Mouse (Mus musculus): Measurements from ENCODE around the gene Lax1. TPM values are rescaled to one million over a fixed set of nuclear protein-coding genes. Genes with fewer than 3 reads are reported as not detected.

Lax1 gene
- total and polyA plus RNA-seq, 3 experiments = 14.2 to 15.6 (median 14.9) TPM

GRCm38 (mm10) chr1:133720342-133720741 lies 30.4 kb upstream of the Lax1 start:
- no peak overlapping the region for H3K4me2 ChIP-seq (ENCODE audit: insufficient read depth, low read depth, poor library complexity, severe bottlenecking)
- no peaks in the 10 kb centered on the region for H3K79me2 ChIP-seq (replicated peaks; ENCODE audit: control insufficient read depth, extremely low read depth, insufficient read depth, poor library complexity, severe bottlenecking)
- DNase-seq (ENCODE audit: extremely low read depth) = no peak
- dilution Hi-C loops (cut with MboI; ENCODE audit: extremely low pct_ligation_motif_present, extremely low pct_unique_long_range_greater_than_20kb, low sequenced_read_pairs) (no loop called here), in situ Hi-C loops (cut with MboI; ENCODE audit: low pct_ligation_motif_present, low pct_unique_long_range_greater_than_20kb, low sequenced_read_pairs) (no loop called here)
- H3K27ac ChIP-seq (ENCODE audit: insufficient read depth, low read depth) = no peak overlapping the region
- no peak overlapping the region for H3K4me3 ChIP-seq (replicated peaks in 1 of 3; ENCODE audit: low read depth in 2 of 3, low read length in 2 of 3, poor library complexity in 1 of 3)
- H3K9ac ChIP-seq (ENCODE audit: insufficient read depth, low read depth) = no peak overlapping the region
- no peaks in the 10 kb centered on the region for H3K4me1 ChIP-seq (ENCODE audit: control insufficient read depth in 1 of 2, insufficient read depth in 2 of 2)
- H3K27me3 ChIP-seq (replicated peaks) = no peaks in the 10 kb centered on the region
- TF ChIP-seq SIN3A (IDR thresholded peaks at IDR 0.05; ENCODE audit: low read length) (no peak), JUN (IDR thresholded peaks at IDR 0.05; ENCODE audit: insufficient read depth, low read depth, low read length) (no peak), USF1 (IDR thresholded peaks at IDR 0.05; ENCODE audit: low read depth, low read length) (no peak), RAD21 (IDR thresholded peaks at IDR 0.05; ENCODE audit: low read depth, low read length) (no peak), MEF2A (IDR thresholded peaks at IDR 0.05; ENCODE audit: borderline replicate concordance, low read depth, low read length) (no peak), UBTF (IDR thresholded peaks at IDR 0.05; ENCODE audit: low read depth, low read length) (no peak), SMC3 (IDR thresholded peaks at IDR 0.05; ENCODE audit: low read depth, low read length) (no peak), ETS1 (conservative IDR thresholded peaks at IDR 0.05; ENCODE audit: low read depth, low read length) (no peak), GABPA (IDR thresholded peaks at IDR 0.05; ENCODE audit: insufficient replicate concordance, low read depth, low read length) (no peak), MAX (IDR thresholded peaks at IDR 0.05; ENCODE audit: low read length) (no peak), KAT2A (IDR thresholded peaks at IDR 0.05; ENCODE audit: insufficient replicate concordance, low read length) (no peak), MAFK (IDR thresholded peaks at IDR 0.05; ENCODE audit: insufficient replicate concordance, low read length) (no peak), TBP (conservative IDR thresholded peaks at IDR 0.05; ENCODE audit: low read depth, low read length) (no peak), USF2 (conservative IDR thresholded peaks at IDR 0.05; ENCODE audit: low read depth, low read length) (no peak), CTCF (conservative IDR thresholded peaks at IDR 0.05 in 1 of 2, IDR thresholded peaks at IDR 0.05 in 1 of 2; ENCODE audit: low read depth in 2 of 2, low read length in 2 of 2) (no peak), NELFE (IDR thresholded peaks at IDR 0.05; ENCODE audit: low read depth, low read length) (no peak), ZC3H11A (IDR thresholded peaks at IDR 0.05; ENCODE audit: low read depth, low read length) (no peak), MYC (IDR thresholded peaks at IDR 0.05; ENCODE audit: low read depth, low read length) (no peak)
- H3K36me3 ChIP-seq (replicated peaks in 1 of 2; ENCODE audit: control insufficient read depth in 1 of 2, insufficient read depth in 1 of 2, low read length in 1 of 2) = peaks cover 24 to 83% of the 10 kb centered on the region in 2 experiments
- H3K9me3 ChIP-seq (replicated peaks; ENCODE audit: low read length) = no peaks in the 10 kb centered on the region

GRCm38 (mm10) chr1:133718786-133719185 lies 28.9 kb upstream of the Lax1 start:
- Histone ChIP-seq H3K4me2 (ENCODE audit: insufficient read depth, low read depth, poor library complexity, severe bottlenecking) (no peak overlapping the region), H3K36me3 (replicated peaks in 1 of 2; ENCODE audit: control insufficient read depth in 1 of 2, insufficient read depth in 1 of 2, low read length in 1 of 2) (peaks cover 29 to 83% of the 10 kb centered on the region in 2 experiments), H3K9ac (ENCODE audit: insufficient read depth, low read depth) (no peak overlapping the region), H3K27ac (ENCODE audit: insufficient read depth, low read depth) (no peak overlapping the region), H3K4me3 (replicated peaks in 1 of 3; ENCODE audit: low read depth in 2 of 3, low read length in 2 of 3, poor library complexity in 1 of 3) (no peak overlapping the region), H3K27me3 (replicated peaks) (no peaks in the 10 kb centered on the region), H3K4me1 (ENCODE audit: control insufficient read depth in 1 of 2, insufficient read depth in 2 of 2) (peaks cover 0 to 4% of the 10 kb centered on the region in 2 experiments; a peak in 1 of 4 replicates), H3K79me2 (replicated peaks; ENCODE audit: control insufficient read depth, extremely low read depth, insufficient read depth, poor library complexity, severe bottlenecking) (no peaks in the 10 kb centered on the region), H3K9me3 (replicated peaks; ENCODE audit: low read length) (no peaks in the 10 kb centered on the region)
- in situ Hi-C loops (cut with MboI; ENCODE audit: low pct_ligation_motif_present, low pct_unique_long_range_greater_than_20kb, low sequenced_read_pairs) (no loop called here), dilution Hi-C loops (cut with MboI; ENCODE audit: extremely low pct_ligation_motif_present, extremely low pct_unique_long_range_greater_than_20kb, low sequenced_read_pairs) (no loop called here)
- DNase-seq (ENCODE audit: extremely low read depth) = no peak
- no peak for TF ChIP-seq JUN (IDR thresholded peaks at IDR 0.05; ENCODE audit: insufficient read depth, low read depth, low read length)

Data from CH12.LX (cell line).